Mouse (Mus musculus) cerebellum, adult 2 months (tissue): ENCODE measurements around the gene Btbd10.

ENCODE experiments used
- CTCF ChIP-seq: fragments of 200-500 bp; IDR thresholded peaks from 2 replicates; pipeline ENCODE4 v1.5.1; 2011; ENCODE audit warnings: low read depth, mild to moderate bottlenecking, control low read depth, low read length, moderate library complexity, borderline replicate concordance; ENCODE audit not compliant: insufficient read depth
- POLR2A ChIP-seq: fragments of 200-500 bp; IDR thresholded peaks from 2 replicates; pipeline ENCODE4 v1.6.1; 2011; ENCODE audit warnings: low read length, control low read depth, borderline replicate concordance; ENCODE audit not compliant: insufficient read depth

- TF ChIP-seq CTCF (no peak), POLR2A (peak; percentile 78; the same call in 1 of the 2 replicates)
These were observed 21.9 kb downstream of the Btbd10 start for GRCm38 (mm10) chr7:113347271-113347670.
